Mouse (Mus musculus): ENCODE results near the gene Loxl4.

Loxl4 gene

DNA sequence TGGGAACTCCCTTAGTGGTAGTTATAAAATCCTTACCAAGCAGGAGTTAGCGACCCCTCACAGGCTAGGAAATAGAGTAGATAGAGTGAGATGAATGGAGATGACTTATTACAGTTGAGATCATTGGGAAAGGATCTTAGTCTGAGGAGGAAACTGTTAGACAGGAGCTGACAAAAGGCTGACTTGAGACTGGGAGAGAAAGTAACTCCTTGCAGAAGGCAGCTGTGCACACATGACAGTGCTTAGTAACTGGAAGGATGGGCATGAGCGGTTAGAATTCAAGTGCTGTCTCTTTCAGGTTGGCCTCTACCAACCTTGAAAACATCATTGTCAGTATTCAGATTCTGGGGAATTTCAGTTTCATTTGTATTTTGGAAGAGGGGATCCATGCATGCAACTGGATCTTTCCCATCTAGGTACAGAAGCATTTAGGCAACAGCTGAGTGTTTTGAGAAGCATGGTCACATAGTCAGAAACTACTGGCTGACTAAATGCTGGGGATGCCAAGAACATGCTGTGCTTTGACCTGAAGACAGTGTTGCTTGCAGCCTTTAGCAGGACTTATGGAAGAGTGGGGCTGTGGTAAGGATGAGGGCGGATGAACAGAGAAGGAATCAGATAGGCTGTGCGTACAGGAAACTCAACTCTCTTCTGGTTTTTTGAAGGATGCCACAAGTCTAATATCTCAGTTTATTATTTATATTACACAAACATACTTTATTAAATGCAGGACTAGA, 46.2 kb downstream of the Loxl4 start:
- peak; percentile 49 for DNase-seq (ENCODE audit: low spot score)

DNA sequence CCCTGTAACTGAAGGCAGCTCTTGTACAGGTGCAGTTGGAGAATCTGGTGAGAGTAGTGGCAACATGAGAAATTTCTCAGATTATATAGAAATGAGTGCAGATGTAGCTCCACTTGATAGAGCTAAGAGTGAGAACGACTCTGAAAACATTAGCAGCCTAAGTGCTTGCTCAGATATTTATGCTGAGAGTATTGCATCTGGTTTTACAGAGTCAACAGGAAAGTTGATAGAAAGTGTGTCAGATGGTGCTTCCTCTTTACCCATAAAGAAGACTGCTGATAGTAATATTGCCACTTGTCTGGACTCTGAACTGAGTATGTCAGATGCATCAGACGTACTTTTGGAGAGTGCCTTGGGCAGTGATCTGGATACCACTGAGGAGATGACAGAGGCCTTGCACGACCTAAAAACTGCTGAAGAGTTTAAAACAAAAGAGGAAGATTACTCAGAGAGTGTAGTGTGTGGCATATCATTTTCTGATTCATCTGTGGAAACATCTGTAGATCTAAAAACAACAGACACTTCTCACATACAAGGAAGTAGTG, 48.8 kb downstream of the Loxl4 start:
- no peak for DNase-seq (ENCODE audit: low spot score)

DNA sequence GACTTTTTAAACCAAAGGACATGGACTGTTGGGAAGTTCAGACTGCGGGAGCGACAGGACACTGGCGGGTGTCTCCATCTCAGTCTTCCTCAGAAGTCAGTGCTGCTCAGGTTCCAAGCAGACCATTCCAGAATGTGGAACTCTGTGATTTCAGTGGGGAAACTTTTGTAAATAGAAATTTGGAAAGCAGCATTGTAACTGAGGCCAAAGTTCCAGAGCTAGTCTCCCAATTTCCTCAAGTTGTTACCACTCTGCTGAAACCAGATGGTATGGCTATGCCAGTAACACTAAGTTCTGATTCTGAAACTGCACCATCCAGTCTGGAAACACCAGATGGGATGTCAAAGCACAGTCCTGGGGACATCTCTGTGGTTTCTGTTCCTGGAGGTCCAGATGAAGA, 49.6 kb downstream of the Loxl4 start:
- DNase-seq (ENCODE audit: low spot score), result no peak

DNA sequence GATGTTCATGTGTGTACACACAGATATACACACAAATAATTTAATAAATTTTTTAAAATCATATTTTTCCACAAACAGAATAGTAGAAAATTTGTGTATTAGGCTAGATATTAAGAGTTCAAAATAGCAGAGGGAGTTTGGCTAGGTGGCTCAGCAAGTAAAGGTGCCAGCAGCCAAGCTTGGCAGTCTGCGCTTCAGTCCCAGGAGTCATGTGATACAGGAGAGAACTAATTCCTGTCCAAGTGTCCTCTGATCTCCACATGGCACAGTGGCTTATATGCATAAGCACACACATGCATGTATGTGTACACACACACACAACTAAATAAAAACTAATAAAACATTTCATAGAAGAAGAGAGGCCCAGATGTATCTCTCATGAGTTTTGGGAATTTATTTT, 50.6 kb downstream of the Loxl4 start:
- DNase-seq (ENCODE audit: low spot score), result no peak

DNA sequence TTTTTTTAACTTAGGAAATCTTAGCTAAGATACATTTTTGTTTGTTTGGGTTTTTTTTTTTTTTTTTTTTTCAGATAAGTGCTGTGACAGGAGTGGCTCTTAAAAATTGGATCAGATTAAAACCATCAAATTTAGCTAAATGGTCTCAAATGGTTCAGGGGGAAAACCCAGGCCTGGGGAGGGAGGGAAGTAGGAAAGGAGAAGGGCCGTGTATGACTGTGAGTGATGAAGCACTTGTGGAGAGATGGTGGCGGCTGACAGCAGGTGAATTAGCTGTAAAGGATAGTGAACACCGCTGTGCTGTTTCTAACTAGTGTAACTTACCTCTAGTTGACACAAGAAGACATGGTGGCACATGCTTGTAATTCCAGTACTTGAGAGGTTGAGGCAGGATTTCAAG, 53.9 kb downstream of the Loxl4 start:
- DNase-seq (ENCODE audit: low spot score), result no peak

Data from lung, postnatal 25 days (tissue).